Mouse (Mus musculus): ENCODE measurements around the gene Wfdc17.

Wfdc17 gene

GRCm38 (mm10) chr11:83740443-83740991, 36.7 kb downstream of the Wfdc17 start:
- no peak for DNase-seq (ENCODE audit: low read depth, low spot score)

GRCm38 (mm10) chr11:83741841-83742240, 38.0 kb downstream of the Wfdc17 start:
- no peak for DNase-seq (ENCODE audit: low read depth, low spot score)

- no peak for DNase-seq (ENCODE audit: low read depth, low spot score)
Observed at GRCm38 (mm10) chr11:83742731-83743355, 39.1 kb downstream of the Wfdc17 start.

GRCm38 (mm10) chr11:83743525-83743924, 39.7 kb downstream of the Wfdc17 start:
- no peak for DNase-seq (ENCODE audit: low read depth, low spot score)

GRCm38 (mm10) chr11:83746152-83746551, 42.4 kb downstream of the Wfdc17 start:
- DNase-seq (ENCODE audit: low read depth, low spot score), result no peak

GRCm38 (mm10) chr11:83746681-83747080, 42.9 kb downstream of the Wfdc17 start, which contains the start of gene Wfdc21:
Gene Wfdc21, plus strand, starts transcription at chr11:83746940.
- no peak for DNase-seq (ENCODE audit: low read depth, low spot score)

- DNase-seq (ENCODE audit: low read depth, low spot score), result no peak
Observed at GRCm38 (mm10) chr11:83747376-83748265, 43.8 kb downstream of the Wfdc17 start.

GRCm38 (mm10) chr11:83753581-83754181, 49.9 kb downstream of the Wfdc17 start, which contains the start of gene Heatr6:
Gene Heatr6, plus strand, starts transcription at chr11:83753696.
- DNase-seq (ENCODE audit: low read depth, low spot score), result peak; percentile 87

- no peak for DNase-seq (ENCODE audit: low read depth, low spot score)
Observed at GRCm38 (mm10) chr11:83754227-83754626, 50.4 kb downstream of the Wfdc17 start.

Data from retina, postnatal 7 days (tissue).